Mouse (Mus musculus) urinary bladder, adult 2 months (tissue): ENCODE measurements around the gene Rnh1. TPM values are rescaled to one million over a fixed set of nuclear protein-coding genes. Genes with fewer than 3 reads are reported as not detected.

ENCODE experiments used
- DNase-seq: peaks from one replicate; pipeline ENCODE4 v3.0.0; 2022; ENCODE audit warnings: low spot score
- polyA plus RNA-seq: library from polyadenylated mRNA; depleted of rRNA; stranded (reverse); fragments of >200 nt; gene quantifications from 2 replicates; pipeline ENCODE4 v1.2.3, GENCODE M21; 2012

The Rnh1 gene
- polyA plus RNA-seq, 1 experiment = 135 TPM

- no peak for DNase-seq
Observed at GRCm38 (mm10) chr7:141205504-141205903, 32.8 kb upstream of the Rnh1 start.

DNA sequence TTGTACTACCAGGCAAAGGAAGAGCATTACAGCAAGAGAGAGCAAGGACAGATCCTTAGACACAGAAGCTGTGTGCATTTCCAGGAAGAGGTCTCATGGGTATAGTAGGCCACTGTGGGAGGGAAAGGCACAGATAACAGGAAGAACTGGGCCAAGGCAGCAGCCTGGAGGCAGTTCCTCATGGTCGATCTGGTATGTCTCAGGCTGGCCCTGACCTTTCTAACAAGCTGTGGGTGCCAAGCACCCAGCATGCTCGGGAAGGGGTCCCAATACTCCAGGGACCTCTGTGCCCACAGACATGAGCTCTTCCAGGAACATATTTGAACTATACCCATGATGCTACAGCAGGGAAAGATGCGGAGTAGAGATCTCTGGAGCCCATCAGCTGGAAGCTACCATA lies 31.9 kb upstream of the Rnh1 start:
- no peak for DNase-seq

DNA sequence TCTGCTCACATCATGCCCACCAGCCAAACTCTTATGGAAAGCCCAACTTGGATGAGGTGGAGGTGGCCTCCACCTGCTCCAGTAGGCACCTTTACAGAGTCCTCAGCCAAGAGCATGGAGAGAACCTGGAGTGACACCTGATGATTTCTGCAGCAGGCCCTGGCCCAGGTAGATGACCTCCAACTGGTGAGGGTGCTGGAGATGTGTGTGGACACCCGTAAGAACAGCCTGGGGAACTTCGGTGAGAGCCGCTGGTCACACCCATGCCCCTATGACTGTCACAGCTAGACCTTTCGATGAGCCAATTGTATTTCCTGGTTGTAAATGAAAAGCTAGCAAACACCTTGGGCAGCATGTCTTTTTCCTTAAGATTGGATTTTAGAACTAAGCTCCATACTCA lies 25.5 kb upstream of the Rnh1 start:
- no peak for DNase-seq

- DNase-seq = no peak
Observed at GRCm38 (mm10) chr7:141196619-141197282, 24.1 kb upstream of the Rnh1 start.

- DNase-seq = no peak
Observed at GRCm38 (mm10) chr7:141195754-141196153, 23.1 kb upstream of the Rnh1 start.

GRCm38 (mm10) chr7:141194830-141195229 lies 22.2 kb upstream of the Rnh1 start:
- peak; percentile 72 for DNase-seq

DNA sequence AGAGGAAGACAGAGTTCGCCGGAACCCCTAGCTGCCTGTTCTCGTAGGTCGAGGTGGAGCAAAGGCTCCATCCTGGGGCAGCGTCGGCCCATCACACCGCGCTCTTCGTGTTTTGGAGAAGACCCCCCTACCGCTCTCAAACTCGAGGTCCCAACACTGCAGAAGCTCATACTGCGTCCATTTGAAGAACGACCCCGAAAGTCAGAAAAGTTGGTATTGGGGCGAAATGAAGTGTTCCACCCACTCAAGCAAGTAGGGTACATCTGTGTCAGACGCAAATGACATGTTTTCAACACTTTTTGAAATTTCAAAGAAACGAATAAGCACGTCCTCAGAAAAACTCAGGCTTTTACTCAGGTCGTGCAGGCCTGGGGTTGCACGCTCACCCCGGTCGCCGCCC lies 21.8 kb upstream of the Rnh1 start:
- no peak for DNase-seq

DNA sequence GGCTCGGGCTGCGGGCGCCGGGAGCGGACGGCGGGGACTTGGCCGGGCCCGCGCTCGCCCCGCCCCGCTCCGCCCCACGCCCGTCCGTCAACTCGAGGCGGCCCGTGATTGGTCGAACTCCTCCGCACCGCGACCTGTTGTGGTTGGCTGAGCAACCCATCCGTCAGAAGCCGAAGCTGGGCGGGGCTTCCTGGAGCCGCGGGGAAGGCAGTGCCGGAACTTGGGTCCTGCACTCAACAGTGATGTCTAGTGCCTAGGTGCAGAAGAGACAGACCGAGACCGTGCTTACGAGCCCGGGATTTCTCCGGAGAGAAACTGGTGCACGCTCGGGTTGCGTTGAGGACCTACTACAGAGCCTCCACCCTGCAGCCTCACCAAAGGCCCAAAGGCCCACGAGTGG lies 21.3 kb upstream of the Rnh1 start, which contains the start of the genes Hras and Lrrc56:
Hras (minus strand) TSS at position 58 of the 400 bp plus-strand sequence.
Lrrc56 (plus strand) TSS at position 210 of the 400 bp plus-strand sequence.
- DNase-seq = peak; percentile 98

GRCm38 (mm10) chr7:141193348-141193856 lies 20.7 kb upstream of the Rnh1 start:
- peak; percentile 83 for DNase-seq

DNA sequence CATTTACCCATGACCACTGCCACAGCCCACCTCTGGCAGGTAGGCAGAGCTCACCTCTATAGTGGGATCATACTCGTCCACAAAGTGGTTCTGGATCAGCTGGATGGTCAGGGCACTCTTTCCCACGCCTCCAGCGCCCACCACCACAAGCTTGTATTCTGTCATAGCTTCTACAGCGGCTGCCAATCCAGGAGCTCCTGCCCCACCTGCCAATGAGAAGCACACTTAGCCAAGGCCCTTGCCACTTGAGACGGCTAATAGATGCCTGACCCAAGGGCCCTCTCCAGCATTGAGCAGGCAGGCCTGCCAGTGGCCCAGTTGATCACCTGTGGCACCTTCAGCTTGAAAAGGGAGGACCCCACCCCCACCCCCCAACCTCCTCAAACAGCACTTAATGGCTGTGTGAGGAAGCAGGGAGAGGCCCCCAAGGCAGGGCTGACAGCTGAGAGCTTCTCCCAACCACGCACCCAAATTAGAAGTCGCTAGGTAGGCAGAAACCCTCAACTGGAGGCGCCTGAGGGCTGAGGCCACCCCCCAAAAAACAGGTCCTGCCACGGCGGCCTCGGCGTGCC lies 20.2 kb upstream of the Rnh1 start:
- DNase-seq = no peak

GRCm38 (mm10) chr7:141191796-141192685 lies 19.4 kb upstream of the Rnh1 start:
- no peak for DNase-seq

- DNase-seq = no peak
Observed at GRCm38 (mm10) chr7:141191036-141191435, 18.4 kb upstream of the Rnh1 start.

DNA sequence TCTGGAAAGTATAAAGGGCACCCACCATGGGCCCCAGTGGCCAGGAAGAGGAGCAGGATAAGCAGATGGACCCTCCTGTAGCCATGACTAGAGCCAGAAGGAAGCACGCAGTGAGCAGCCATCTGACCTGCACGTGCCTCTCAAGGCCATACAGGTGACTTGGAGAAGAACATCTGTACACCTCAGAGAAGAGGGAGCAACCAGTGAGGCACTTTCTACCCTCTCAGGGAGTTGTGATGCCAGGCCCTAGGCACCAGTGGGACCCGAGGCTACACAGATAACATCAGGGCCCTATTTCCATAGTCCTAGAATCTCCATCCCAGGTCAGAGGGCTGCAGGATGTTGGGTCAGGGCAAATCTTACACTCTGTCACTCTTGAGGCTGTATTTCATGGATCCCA lies 17.6 kb upstream of the Rnh1 start:
- no peak for DNase-seq

GRCm38 (mm10) chr7:141188733-141189132 lies 16.1 kb upstream of the Rnh1 start:
- no peak for DNase-seq

DNA sequence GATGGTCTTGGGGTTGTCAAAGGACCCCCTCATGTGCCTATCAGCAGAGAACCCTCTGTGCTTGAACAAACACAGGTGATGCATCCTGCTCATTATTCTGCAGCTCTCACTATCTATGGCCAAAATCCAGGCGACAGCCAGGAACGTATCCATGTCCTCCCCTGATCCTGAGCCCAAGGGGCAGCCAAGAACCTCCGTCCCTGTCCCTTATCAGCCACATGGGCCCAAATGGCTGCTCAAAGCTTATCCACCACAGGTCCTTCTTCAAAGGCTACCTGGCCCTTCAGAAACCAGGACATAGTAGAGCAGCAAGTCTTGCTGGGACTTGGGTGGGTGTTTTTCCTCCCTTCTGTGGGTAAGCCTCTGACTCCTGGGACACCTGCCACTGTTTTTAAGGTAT lies 15.5 kb upstream of the Rnh1 start:
- no peak for DNase-seq

DNA sequence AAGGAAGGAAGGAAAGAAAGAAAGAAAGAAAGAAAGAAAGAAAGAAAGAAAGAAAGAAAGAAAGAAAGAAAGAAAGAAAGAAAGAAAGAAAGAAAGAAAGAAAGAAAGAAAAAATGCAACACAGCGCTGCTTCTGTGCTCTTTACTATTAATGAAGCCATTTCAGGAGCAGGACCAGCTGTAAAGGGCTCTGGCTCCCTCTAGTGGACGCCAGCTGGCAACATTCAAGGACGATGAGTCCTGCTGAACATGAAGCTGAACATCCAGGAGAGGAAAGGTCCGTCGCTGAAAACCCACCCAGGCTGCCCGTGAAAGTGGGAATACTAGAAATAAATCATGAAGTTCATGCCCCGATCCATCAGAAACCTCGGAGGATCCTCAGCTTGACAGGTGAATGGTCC lies 3.5 kb upstream of the Rnh1 start:
- DNase-seq = peak; percentile 62

GRCm38 (mm10) chr7:141175068-141175467 lies 2.4 kb upstream of the Rnh1 start:
- no peak for DNase-seq

- no peak for DNase-seq
Observed at GRCm38 (mm10) chr7:141173323-141173850, 730 bp upstream of the Rnh1 start.

GRCm38 (mm10) chr7:141169866-141170265 lies 2.8 kb downstream of the Rnh1 start:
- DNase-seq = no peak

DNA sequence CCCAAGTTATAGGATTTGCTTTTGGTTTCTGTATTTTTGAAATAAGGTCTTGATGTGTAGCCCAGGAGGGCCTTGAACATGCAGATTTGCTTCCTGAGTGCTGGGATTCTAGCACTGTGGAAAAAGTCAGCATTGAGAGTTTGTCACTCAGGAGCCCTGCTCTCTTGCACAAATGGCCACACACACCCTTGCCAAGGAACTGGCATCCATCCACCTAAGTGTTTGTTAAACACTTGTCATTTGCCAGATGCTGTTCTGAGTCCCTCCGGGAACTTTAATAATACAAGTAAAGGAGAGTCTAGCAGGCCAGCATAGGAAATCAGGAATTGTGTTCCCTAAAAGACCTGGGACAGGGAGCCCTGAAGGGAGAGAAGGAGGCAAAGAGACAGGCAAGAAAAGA lies 3.4 kb downstream of the Rnh1 start:
- DNase-seq = no peak

DNA sequence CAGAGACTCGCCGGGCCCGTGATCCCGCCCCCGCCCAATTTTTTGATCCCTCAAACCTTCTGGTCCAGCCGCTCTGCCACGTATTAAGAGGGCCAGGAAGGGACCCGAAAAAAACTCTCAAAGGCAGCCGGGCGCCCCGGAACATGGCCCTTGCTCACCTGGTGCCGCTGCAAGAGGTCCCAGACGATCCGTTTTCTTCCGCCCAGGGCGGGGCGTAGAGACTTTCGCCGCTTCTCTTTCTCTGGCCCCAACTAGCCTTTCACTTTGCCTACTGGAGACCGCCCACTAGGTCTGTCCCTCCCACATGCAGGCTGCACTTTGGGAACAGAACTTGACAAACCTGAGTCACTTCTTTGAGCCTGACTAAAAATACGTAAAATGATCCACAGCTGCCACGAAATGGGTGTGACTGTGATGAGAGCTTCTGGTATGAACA lies 4.1 kb downstream of the Rnh1 start:
- DNase-seq = peak; percentile 59

DNA sequence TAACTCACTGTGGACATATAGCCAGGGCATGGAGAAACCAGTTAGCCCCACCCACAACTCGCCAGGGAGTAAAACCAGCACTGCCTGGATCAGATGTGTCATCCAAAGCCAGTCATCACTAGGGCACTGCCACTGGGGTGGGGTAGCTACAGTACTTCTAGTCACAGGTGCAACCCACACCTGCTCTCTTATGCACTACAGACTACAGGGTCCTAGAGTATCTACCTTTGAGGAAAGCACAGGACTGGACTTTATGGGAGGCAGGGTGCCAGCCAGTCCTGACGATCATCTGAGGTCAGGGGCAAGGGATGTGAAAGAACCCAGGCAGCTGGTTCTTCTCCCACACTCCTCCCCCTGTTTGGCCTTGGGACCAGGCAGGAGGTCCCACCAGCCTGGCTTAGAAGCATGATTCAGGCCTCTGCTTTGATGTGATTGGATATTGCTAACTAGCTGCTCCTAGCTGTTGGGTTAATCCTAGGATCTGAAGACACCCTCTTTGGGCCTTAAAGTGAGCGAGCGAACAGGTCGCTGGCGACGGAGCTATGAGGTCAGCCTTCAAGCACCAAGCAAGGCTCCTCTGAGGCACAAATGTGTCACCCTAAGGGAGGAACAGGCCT lies 4.6 kb downstream of the Rnh1 start:
- peak; percentile 36 for DNase-seq
